Mouse (Mus musculus): Measurements from ENCODE around the gene Eef1g. TPM values are rescaled to one million over a fixed set of nuclear protein-coding genes. Genes with fewer than 3 reads are reported as not detected.

Eef1g gene
- polyA plus RNA-seq, 1 experiment from 2014 or later = 247 TPM

DNA sequence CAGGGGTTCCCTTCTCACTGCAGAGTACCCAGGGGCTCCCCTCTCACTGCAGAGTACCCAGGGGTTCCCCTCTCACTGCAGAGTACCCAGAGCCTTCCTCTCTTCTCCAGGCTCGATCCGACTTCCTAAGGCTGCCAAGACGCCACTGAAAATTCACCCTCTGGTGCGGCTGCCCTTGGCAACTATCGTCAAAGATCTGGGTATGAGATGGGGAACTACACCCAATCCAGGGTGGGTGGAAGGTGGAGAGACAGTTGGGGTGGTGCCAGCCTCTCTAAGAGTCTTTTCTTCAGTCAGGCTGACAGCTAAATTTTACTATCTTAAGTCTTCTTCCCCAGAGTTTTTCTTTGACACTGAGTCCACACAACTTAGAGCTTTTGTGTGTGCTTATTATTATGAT lies 16.7 kb upstream of the Eef1g start:
- no peak overlapping the region for H3K9ac ChIP-seq (ENCODE audit: low read length)
- H3K36me3 ChIP-seq (ENCODE audit: control insufficient read depth, insufficient read depth, low read length) = peaks cover 37% of the 10 kb centered on the region
- H3K9me3 ChIP-seq (ENCODE audit: control insufficient read depth, low read length) = no peaks in the 10 kb centered on the region
- H3K27ac ChIP-seq (replicated peaks) = no peak overlapping the region
- H3K4me2 ChIP-seq (replicated peaks; ENCODE audit: low read depth) = no peak overlapping the region
- no peaks in the 10 kb centered on the region; the same call in 1 of the 2 replicates for H3K4me1 ChIP-seq (replicated peaks; ENCODE audit: control insufficient read depth, insufficient read depth)
- TF ChIP-seq EP300 (optimal IDR thresholded peaks at IDR 0.05) (no peak), CTCF (IDR thresholded peaks at IDR 0.05; ENCODE audit: low read depth) (no peak)
- DNase-seq (ENCODE audit: low spot score) (no peak), ATAC-seq (ENCODE audit: low FRiP score, low TSS enrichment) (no peak)
- WGBS = 85% methylated on average over 5 of the region's 5 CpGs
- H3K27me3 ChIP-seq (ENCODE audit: control insufficient read depth, insufficient read depth, low read length) = no peaks in the 10 kb centered on the region
- no peak overlapping the region for H3K4me3 ChIP-seq (ENCODE audit: low read depth, low read length)

DNA sequence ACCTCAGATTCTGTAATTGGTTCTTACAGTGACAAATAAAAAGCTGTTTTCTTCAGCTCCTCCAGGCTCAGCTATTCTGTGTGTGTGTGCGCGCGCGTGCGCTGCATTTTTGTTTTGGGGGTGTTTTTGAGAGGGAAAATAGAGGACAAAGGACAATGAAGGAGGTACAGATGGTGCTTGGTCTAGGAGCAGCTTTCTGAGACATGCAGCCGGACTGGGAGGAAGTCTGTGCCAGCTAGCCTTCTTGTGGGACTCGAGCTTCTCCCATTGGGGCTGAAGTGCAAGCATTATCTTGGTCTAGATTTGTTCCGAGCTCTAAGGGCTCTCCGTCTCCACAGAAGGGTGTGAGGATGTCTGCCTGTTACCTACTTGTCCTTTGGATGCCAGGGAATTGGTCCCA lies 14.6 kb upstream of the Eef1g start:
- ATAC-seq (ENCODE audit: low FRiP score, low TSS enrichment) = no peak

DNA sequence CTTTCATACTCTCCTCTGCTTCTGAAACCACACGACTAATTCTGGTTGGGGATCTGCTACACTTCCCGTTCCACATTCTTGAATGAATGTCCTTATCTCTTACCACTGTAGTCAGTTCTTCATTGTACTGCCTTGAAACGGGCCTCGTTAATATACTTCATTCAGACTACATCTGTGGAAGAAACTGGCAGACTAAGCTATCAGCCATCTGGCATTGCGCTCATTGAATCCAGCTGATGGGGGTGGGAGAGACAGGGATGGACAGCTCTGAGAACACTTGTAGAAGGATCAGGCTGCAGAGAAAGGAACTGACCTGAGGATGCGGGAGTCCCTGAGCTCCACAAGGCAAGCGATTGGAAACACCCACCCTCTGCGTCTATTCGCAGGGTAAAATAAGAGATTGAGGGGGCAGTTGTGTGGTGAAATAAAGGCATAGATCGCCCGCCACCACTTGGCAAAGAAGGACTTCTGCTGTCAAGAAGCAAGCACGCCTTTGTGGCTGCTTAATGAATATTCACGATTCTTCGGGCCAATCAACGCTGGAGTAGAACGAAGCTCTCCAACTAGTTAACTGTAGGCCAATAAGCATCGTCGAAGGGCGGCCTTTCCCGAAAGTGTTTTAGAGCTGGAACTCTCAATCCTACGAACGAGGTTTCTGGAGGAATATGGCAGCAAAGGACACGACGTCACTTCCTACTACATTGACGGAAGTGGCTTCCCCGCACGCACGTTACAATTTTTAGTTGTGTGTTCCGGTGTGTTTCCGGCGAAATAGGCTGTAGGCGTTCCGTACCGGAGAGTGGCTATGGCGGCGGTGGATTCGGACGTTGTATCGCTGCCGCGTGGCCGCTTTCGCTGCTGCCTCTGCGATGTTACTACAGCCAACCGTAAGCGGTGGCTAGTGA lies 13.5 kb upstream of the Eef1g start, which contains the start of gene Tut1:
Gene Tut1 (plus strand): TSS at position 713 of the 905 bp plus-strand sequence.
- TF ChIP-seq CTCF (IDR thresholded peaks at IDR 0.05; ENCODE audit: low read depth) (peak; percentile 25; the same call in 1 of the 2 replicates), EP300 (optimal IDR thresholded peaks at IDR 0.05) (no peak)
- peak within 1 kb of the TSS; percentile 76 for H3K9ac ChIP-seq (ENCODE audit: low read length)
- peaks cover 13% of the 10 kb centered on the region for H3K36me3 ChIP-seq (ENCODE audit: control insufficient read depth, insufficient read depth, low read length)
- peak within 1 kb of the TSS; percentile 85 for H3K27ac ChIP-seq (replicated peaks)
- H3K4me2 ChIP-seq (replicated peaks; ENCODE audit: low read depth) = peak within 1 kb of the TSS; percentile 89
- H3K4me1 ChIP-seq (replicated peaks; ENCODE audit: control insufficient read depth, insufficient read depth) = no peaks in the 10 kb centered on the region; the same call in 1 of the 2 replicates
- peak; percentile 95 for ATAC-seq (ENCODE audit: low FRiP score, low TSS enrichment)
- WGBS = 2% methylated on average over 46 of the region's 46 CpGs
- peak; percentile 92 for DNase-seq (ENCODE audit: low spot score)
- no peaks in the 10 kb centered on the region for H3K9me3 ChIP-seq (ENCODE audit: control insufficient read depth, low read length)
- H3K27me3 ChIP-seq (ENCODE audit: control insufficient read depth, insufficient read depth, low read length) = no peaks in the 10 kb centered on the region
- peak within 1 kb of the TSS; percentile 82 for H3K4me3 ChIP-seq (ENCODE audit: low read depth, low read length)

More for the DNA sequence above, 14.6 kb upstream of the Eef1g start:
- no peak for TF ChIP-seq EP300 (optimal IDR thresholded peaks at IDR 0.05)
- TF ChIP-seq CTCF (IDR thresholded peaks at IDR 0.05; ENCODE audit: low read depth) = no peak
- Histone ChIP-seq H3K9me3 (ENCODE audit: control insufficient read depth, low read length) (no peaks in the 10 kb centered on the region), H3K27ac (replicated peaks) (no peak overlapping the region), H3K4me1 (replicated peaks; ENCODE audit: control insufficient read depth, insufficient read depth) (no peaks in the 10 kb centered on the region; the same call in 1 of the 2 replicates), H3K27me3 (ENCODE audit: control insufficient read depth, insufficient read depth, low read length) (no peaks in the 10 kb centered on the region), H3K9ac (ENCODE audit: low read length) (no peak overlapping the region), H3K36me3 (ENCODE audit: control insufficient read depth, insufficient read depth, low read length) (peaks cover 23% of the 10 kb centered on the region), H3K4me2 (replicated peaks; ENCODE audit: low read depth) (no peak overlapping the region), H3K4me3 (ENCODE audit: low read depth, low read length) (no peak overlapping the region)
- no peak for DNase-seq (ENCODE audit: low spot score)
- 84% methylated on average over 9 of the region's 9 CpGs for WGBS

DNA sequence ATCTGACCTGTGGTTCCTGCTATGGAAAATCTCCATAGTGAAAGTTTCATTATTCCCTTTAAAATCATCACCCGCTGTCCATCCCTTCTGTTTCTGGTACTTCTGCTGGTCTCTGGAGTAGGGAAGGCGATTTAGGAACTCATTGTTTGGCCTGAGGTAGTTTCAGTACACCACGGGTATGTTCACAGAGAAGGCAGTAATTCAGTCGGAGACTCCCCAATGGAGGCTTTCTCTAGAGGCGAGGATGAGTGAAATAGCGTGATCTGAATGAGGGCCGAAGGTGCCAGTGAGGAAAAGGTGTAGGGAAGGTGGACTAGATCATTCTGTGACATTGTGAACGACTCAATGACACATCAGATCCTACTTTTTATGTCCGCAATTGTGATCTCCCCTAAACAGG lies 12.7 kb upstream of the Eef1g start:
- Histone ChIP-seq H3K36me3 (ENCODE audit: control insufficient read depth, insufficient read depth, low read length) (peaks cover 8% of the 10 kb centered on the region), H3K27ac (replicated peaks) (peak overlapping the region; percentile 85), H3K9ac (ENCODE audit: low read length) (peak overlapping the region; percentile 76), H3K4me1 (replicated peaks; ENCODE audit: control insufficient read depth, insufficient read depth) (no peaks in the 10 kb centered on the region; the same call in 1 of the 2 replicates), H3K4me3 (ENCODE audit: low read depth, low read length) (peak overlapping the region; percentile 82), H3K4me2 (replicated peaks; ENCODE audit: low read depth) (peak overlapping the region; percentile 89), H3K27me3 (ENCODE audit: control insufficient read depth, insufficient read depth, low read length) (no peaks in the 10 kb centered on the region), H3K9me3 (ENCODE audit: control insufficient read depth, low read length) (no peaks in the 10 kb centered on the region)
- WGBS = 5% methylated on average over 9 of the region's 9 CpGs
- TF ChIP-seq CTCF (IDR thresholded peaks at IDR 0.05; ENCODE audit: low read depth) = no peak
- no peak for TF ChIP-seq EP300 (optimal IDR thresholded peaks at IDR 0.05)
- DNase-seq (ENCODE audit: low spot score) (no peak), ATAC-seq (ENCODE audit: low FRiP score, low TSS enrichment) (no peak)

DNA sequence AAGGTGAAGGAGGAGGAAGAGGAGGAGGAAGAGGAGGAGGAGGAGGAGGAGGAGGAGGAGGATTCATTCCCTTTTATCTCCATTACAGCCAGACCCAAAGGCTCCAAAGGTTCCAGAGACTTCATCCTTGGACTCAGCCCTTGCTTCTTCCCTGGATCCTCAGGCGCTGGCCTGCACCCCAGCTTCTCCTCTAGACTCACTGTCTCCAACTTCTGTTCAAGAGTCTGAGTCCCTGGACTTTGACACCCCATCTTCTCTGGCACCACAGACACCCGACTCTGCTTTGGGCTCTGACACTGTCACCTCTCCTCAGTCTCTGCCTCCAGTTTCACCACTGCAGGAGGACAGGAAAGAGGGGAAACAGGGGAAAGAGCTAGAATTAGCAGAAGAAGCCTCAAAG lies 4.6 kb upstream of the Eef1g start:
- no peaks in the 10 kb centered on the region for H3K9me3 ChIP-seq (ENCODE audit: control insufficient read depth, low read length)
- no peak for TF ChIP-seq CTCF (IDR thresholded peaks at IDR 0.05; ENCODE audit: low read depth)
- DNase-seq (ENCODE audit: low spot score) (no peak), ATAC-seq (ENCODE audit: low FRiP score, low TSS enrichment) (no peak)
- H3K9ac ChIP-seq (ENCODE audit: low read length) = no peak overlapping the region
- H3K4me1 ChIP-seq (replicated peaks; ENCODE audit: control insufficient read depth, insufficient read depth) = no peaks in the 10 kb centered on the region
- H3K36me3 ChIP-seq (ENCODE audit: control insufficient read depth, insufficient read depth, low read length) = peaks cover 18% of the 10 kb centered on the region; the same call in 1 of the 2 replicates
- 97% methylated on average over 2 of the region's 2 CpGs for WGBS
- no peak overlapping the region for H3K4me2 ChIP-seq (replicated peaks; ENCODE audit: low read depth)
- no peak overlapping the region for H3K4me3 ChIP-seq (ENCODE audit: low read depth, low read length)
- H3K27me3 ChIP-seq (ENCODE audit: control insufficient read depth, insufficient read depth, low read length) = no peaks in the 10 kb centered on the region
- no peak overlapping the region for H3K27ac ChIP-seq (replicated peaks)

DNA sequence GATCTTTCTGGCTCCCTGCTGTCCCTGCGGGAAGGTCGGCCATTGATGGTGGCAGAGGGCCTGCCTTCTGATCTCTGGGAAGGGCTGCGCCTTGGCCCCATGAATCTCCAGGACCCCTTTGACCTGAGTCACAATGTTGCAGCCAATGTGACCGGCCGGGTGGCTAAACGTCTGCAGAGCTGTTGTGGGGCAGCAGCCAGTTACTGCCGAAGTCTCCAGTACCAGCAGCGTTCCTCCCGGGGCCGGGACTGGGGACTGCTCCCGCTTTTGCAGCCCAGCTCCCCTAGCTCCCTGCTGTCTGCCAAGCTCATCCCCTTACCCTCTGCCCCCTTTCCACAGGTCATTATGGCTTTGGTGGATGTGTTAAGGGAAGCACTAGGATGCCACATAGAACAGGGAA lies 1.8 kb upstream of the Eef1g start:
- TF ChIP-seq EP300 (optimal IDR thresholded peaks at IDR 0.05) = no peak
- no peak for TF ChIP-seq CTCF (IDR thresholded peaks at IDR 0.05; ENCODE audit: low read depth)
- H3K36me3 ChIP-seq (ENCODE audit: control insufficient read depth, insufficient read depth, low read length) = peaks cover 17% of the 10 kb centered on the region; the same call in 1 of the 2 replicates
- 79% methylated on average over 11 of the region's 11 CpGs for WGBS
- H3K4me2 ChIP-seq (replicated peaks; ENCODE audit: low read depth) = no peak overlapping the region
- peak overlapping the region; percentile 92; the same call in 1 of the 2 replicates for H3K27ac ChIP-seq (replicated peaks)
- H3K4me1 ChIP-seq (replicated peaks; ENCODE audit: control insufficient read depth, insufficient read depth) = 0 out of 2 replicates have a peak, but pooled peaks cover 3% of the 10 kb centered on the region
- no peak overlapping the region for H3K4me3 ChIP-seq (ENCODE audit: low read depth, low read length)
- H3K27me3 ChIP-seq (ENCODE audit: control insufficient read depth, insufficient read depth, low read length) = no peaks in the 10 kb centered on the region
- no peak overlapping the region for H3K9ac ChIP-seq (ENCODE audit: low read length)
- no peak for DNase-seq (ENCODE audit: low spot score)
- no peak for ATAC-seq (ENCODE audit: low FRiP score, low TSS enrichment)
- H3K9me3 ChIP-seq (ENCODE audit: control insufficient read depth, low read length) = no peaks in the 10 kb centered on the region
